Mouse (Mus musculus): ENCODE measurements around the gene Gm20388.

- TF ChIP-seq CTCF (IDR thresholded peaks at IDR 0.05; ENCODE audit: low read depth) (no peak), EP300 (IDR thresholded peaks at IDR 0.05; ENCODE audit: low read depth) (no peak)
These were observed 988.3 kb downstream of the Gm20388 start for GRCm38 (mm10) chr8:120898828-120899407.

Data from liver, embryonic 14.5 days (tissue).